Mouse (Mus musculus) hindbrain, embryonic 14.5 days (tissue): ENCODE data around the gene Fat1. TPM values are rescaled to one million over a fixed set of nuclear protein-coding genes. Genes with fewer than 3 reads are reported as not detected.

Experiments
- ATAC-seq: fragments of 200-750 bp; cut with Nextera tagmentation; 2 replicates; pipeline ENCODE4 v1.8.0; 2017; ENCODE audit warnings: moderate number of reproducible peaks, mild to moderate bottlenecking, moderate TSS enrichment, moderate library complexity; ENCODE audit not compliant: low FRiP score
- DNase-seq: peaks from one replicate; pipeline ENCODE4 v3.0.0-alpha.2; 2015; ENCODE audit warnings: low spot score
- H3K27ac ChIP-seq: fragments of 300-500 bp; sonication (generic); 2 replicates; pipeline ENCODE4 v1.5.1; 2014; ENCODE audit warnings: mild to moderate bottlenecking, moderate library complexity
- H3K27me3 ChIP-seq: fragments of 300-500 bp; sonication (generic); 2 replicates; pipeline ENCODE4 v1.6.1; 2014; ENCODE audit warnings: mild to moderate bottlenecking, low read length, mixed read lengths; ENCODE audit not compliant: control insufficient read depth, insufficient read depth
- H3K36me3 ChIP-seq: fragments of 300-500 bp; sonication (generic); replicated peaks from 2 replicates; pipeline ENCODE4 v1.6.1; 2014; ENCODE audit not compliant: control insufficient read depth, insufficient read depth
- H3K4me1 ChIP-seq: fragments of 300-500 bp; sonication (generic); replicated peaks from 2 replicates; pipeline ENCODE4 v1.6.1; 2014; ENCODE audit warnings: antibody characterized with exemption, low read length, mixed read lengths; ENCODE audit not compliant: control insufficient read depth, insufficient read depth
- H3K4me2 ChIP-seq: fragments of 300-500 bp; sonication (generic); replicated peaks from 2 replicates; pipeline ENCODE4 v1.6.1; 2014; ENCODE audit warnings: mild to moderate bottlenecking, moderate library complexity
- H3K4me3 ChIP-seq: fragments of 300-500 bp; sonication (generic); replicated peaks from 2 replicates; pipeline ENCODE4 v1.5.1; 2014; ENCODE audit warnings: mild to moderate bottlenecking, low read length
- H3K9ac ChIP-seq: fragments of 300-500 bp; sonication (generic); 2 replicates; pipeline ENCODE4 v1.6.1; 2014
- H3K9me3 ChIP-seq: fragments of 300-500 bp; sonication (generic); 2 replicates; pipeline ENCODE4 v1.6.1; 2016; ENCODE audit warnings: low read length; ENCODE audit not compliant: control insufficient read depth
- WGBS: fragments of 180-500 bp; shearing (Covaris S2); extraction: QIAGEN DNeasy Blood & Tissue Kit; methylation state at CpG from one replicate; pipeline ENCODE4 v1.1.7; 2014; 5-methylcytosine and 5-hydroxymethylcytosine counted together
- polyA plus RNA-seq: library from polyadenylated mRNA; unstranded; fragments of >200 nt; fragmentation: Nextera tagmentation; extraction: Ambion mirVana; gene quantifications from 2 replicates; pipeline ENCODE4 v1.2.1, GENCODE M21; 2014

Fat1 gene
- polyA plus RNA-seq, 1 experiment from 2014 or later: 28.8 TPM

GRCm38 (mm10) chr8:44932546-44933342, 2.5 kb upstream of the Fat1 start:
- Histone ChIP-seq H3K4me3 (no peak overlapping the region), H3K27ac (no peak overlapping the region), H3K27me3 (no peaks in the 10 kb centered on the region), H3K9me3 (no peaks in the 10 kb centered on the region), H3K9ac (no peak overlapping the region), H3K36me3 (no peaks in the 10 kb centered on the region), H3K4me1 (peaks cover 3% of the 10 kb centered on the region; the same call in 1 of the 2 replicates), H3K4me2 (0 out of 2 replicates have a peak overlapping the region, but pooled peaks have one; percentile 87)
- DNase-seq (no peak), ATAC-seq (no peak)
- WGBS: 94% methylated on average over 9 of the region's 9 CpGs

- H3K4me3 ChIP-seq: peak overlapping the region; percentile 66
- H3K27ac ChIP-seq: no peak overlapping the region
- H3K27me3 ChIP-seq: no peaks in the 10 kb centered on the region
- DNase-seq (no peak), ATAC-seq (no peak)
- peaks cover 3% of the 10 kb centered on the region; the same call in 1 of the 2 replicates for H3K4me1 ChIP-seq
- H3K9me3 ChIP-seq: no peaks in the 10 kb centered on the region
- 45% methylated on average over 6 of the region's 6 CpGs for WGBS
- peak overlapping the region; percentile 87 for H3K4me2 ChIP-seq
- no peaks in the 10 kb centered on the region for H3K36me3 ChIP-seq
- peak overlapping the region; percentile 68; the same call in 1 of the 2 replicates for H3K9ac ChIP-seq
These were observed 1.8 kb upstream of the Fat1 start for GRCm38 (mm10) chr8:44933478-44933877.

GRCm38 (mm10) chr8:44934416-44934815, 831 bp upstream of the Fat1 start:
- peak overlapping the region; percentile 66 for H3K4me3 ChIP-seq
- peaks cover 3% of the 10 kb centered on the region; the same call in 1 of the 2 replicates for H3K4me1 ChIP-seq
- H3K27me3 ChIP-seq: no peaks in the 10 kb centered on the region
- DNase-seq: peak; percentile 39
- peak overlapping the region; percentile 87 for H3K4me2 ChIP-seq
- peak overlapping the region; percentile 85 for H3K27ac ChIP-seq
- no peak for ATAC-seq
- H3K9me3 ChIP-seq: no peaks in the 10 kb centered on the region
- H3K9ac ChIP-seq: peak overlapping the region; percentile 68
- WGBS: 4% methylated on average over 13 of the region's 13 CpGs
- H3K36me3 ChIP-seq: no peaks in the 10 kb centered on the region

- WGBS: 0% methylated on average over 24 of the region's 24 CpGs
These were observed 494 bp downstream of the Fat1 start for GRCm38 (mm10) chr8:44935741-44936140.

GRCm38 (mm10) chr8:44936481-44936961, 1.3 kb downstream of the Fat1 start:
- Histone ChIP-seq H3K4me1 (peaks cover 3% of the 10 kb centered on the region; the same call in 1 of the 2 replicates), H3K36me3 (no peaks in the 10 kb centered on the region), H3K4me3 (peak overlapping the region; percentile 66), H3K4me2 (peak overlapping the region; percentile 87), H3K9ac (peak overlapping the region; percentile 68), H3K9me3 (no peaks in the 10 kb centered on the region), H3K27ac (peak overlapping the region; percentile 64), H3K27me3 (no peaks in the 10 kb centered on the region)
- under 1% methylated on average over 16 of the region's 16 CpGs for WGBS
- DNase-seq (peak; percentile 55), ATAC-seq (no peak)

More at GRCm38 (mm10) chr8:44935741-44936140, 494 bp downstream of the Fat1 start:
- H3K4me2 ChIP-seq: peak overlapping the region; percentile 87
- H3K27ac ChIP-seq: peak overlapping the region; percentile 85
- no peaks in the 10 kb centered on the region for H3K36me3 ChIP-seq
- DNase-seq: peak; percentile 90
- ATAC-seq: peak; percentile 69
- H3K4me3 ChIP-seq: peak overlapping the region; percentile 66
- peaks cover 3% of the 10 kb centered on the region; the same call in 1 of the 2 replicates for H3K4me1 ChIP-seq
- no peaks in the 10 kb centered on the region for H3K9me3 ChIP-seq
- no peaks in the 10 kb centered on the region for H3K27me3 ChIP-seq
- H3K9ac ChIP-seq: peak overlapping the region; percentile 68

GRCm38 (mm10) chr8:44937141-44937825, 2.0 kb downstream of the Fat1 start:
- Histone ChIP-seq H3K4me3 (peak overlapping the region; percentile 66), H3K4me1 (peaks cover 3% of the 10 kb centered on the region; the same call in 1 of the 2 replicates), H3K4me2 (peak overlapping the region; percentile 87), H3K9me3 (no peaks in the 10 kb centered on the region), H3K9ac (peak overlapping the region; percentile 68), H3K36me3 (no peaks in the 10 kb centered on the region), H3K27ac (peak overlapping the region; percentile 64), H3K27me3 (no peaks in the 10 kb centered on the region)
- DNase-seq (peak; percentile 65), ATAC-seq (no peak)
- WGBS: under 1% methylated on average over 34 of the region's 34 CpGs

GRCm38 (mm10) chr8:44937905-44938642, 2.8 kb downstream of the Fat1 start:
- WGBS: under 1% methylated on average over 85 of the region's 87 CpGs
- Histone ChIP-seq H3K27me3 (no peaks in the 10 kb centered on the region), H3K4me2 (peak overlapping the region; percentile 87), H3K36me3 (no peaks in the 10 kb centered on the region), H3K27ac (peak overlapping the region; percentile 68), H3K9ac (peak overlapping the region; percentile 68), H3K9me3 (no peaks in the 10 kb centered on the region), H3K4me3 (peak overlapping the region; percentile 66), H3K4me1 (peaks cover 3% of the 10 kb centered on the region; the same call in 1 of the 2 replicates)
- DNase-seq (peak; percentile 86), ATAC-seq (peak; percentile 86)

- Histone ChIP-seq H3K27me3 (no peaks in the 10 kb centered on the region), H3K4me2 (peak overlapping the region; percentile 87), H3K36me3 (no peaks in the 10 kb centered on the region), H3K27ac (peak overlapping the region; percentile 68), H3K4me3 (peak overlapping the region; percentile 66), H3K9me3 (no peaks in the 10 kb centered on the region), H3K9ac (peak overlapping the region; percentile 68), H3K4me1 (peaks cover under 1% of the 10 kb centered on the region; the same call in 1 of the 2 replicates)
- DNase-seq: peak; percentile 36
- under 1% methylated on average over 12 of the region's 12 CpGs for WGBS
- ATAC-seq: no peak
These were observed 3.4 kb downstream of the Fat1 start for GRCm38 (mm10) chr8:44938643-44938979.
